Mouse (Mus musculus) lung, postnatal 0 days (tissue): Measurements from ENCODE around the gene Ablim1.

Experiments
- CTCF ChIP-seq: IDR thresholded peaks from 2 replicates; pipeline ENCODE4 v1.5.1; 2016; ENCODE audit warnings: antibody characterized with exemption, mild to moderate bottlenecking
- EP300 ChIP-seq: IDR thresholded peaks from 2 replicates; pipeline ENCODE4 v1.6.1; 2016; ENCODE audit warnings: antibody characterized with exemption, mild to moderate bottlenecking, control low read depth

- TF ChIP-seq CTCF (no peak), EP300 (no peak)
Observed at GRCm38 (mm10) chr19:57052959-57053358, 261.8 kb downstream of the Ablim1 start.
